Mouse (Mus musculus): ENCODE results near the gene Sox11. TPM values are rescaled to one million over a fixed set of nuclear protein-coding genes. Genes with fewer than 3 reads are reported as not detected.

Gene Sox11
- total RNA-seq, 1 experiment from 2014 or later: 0.30 TPM

- DNase-seq: no peak
These were observed 6.0 kb downstream of the Sox11 start for GRCm38 (mm10) chr12:27336336-27336735.

DNA sequence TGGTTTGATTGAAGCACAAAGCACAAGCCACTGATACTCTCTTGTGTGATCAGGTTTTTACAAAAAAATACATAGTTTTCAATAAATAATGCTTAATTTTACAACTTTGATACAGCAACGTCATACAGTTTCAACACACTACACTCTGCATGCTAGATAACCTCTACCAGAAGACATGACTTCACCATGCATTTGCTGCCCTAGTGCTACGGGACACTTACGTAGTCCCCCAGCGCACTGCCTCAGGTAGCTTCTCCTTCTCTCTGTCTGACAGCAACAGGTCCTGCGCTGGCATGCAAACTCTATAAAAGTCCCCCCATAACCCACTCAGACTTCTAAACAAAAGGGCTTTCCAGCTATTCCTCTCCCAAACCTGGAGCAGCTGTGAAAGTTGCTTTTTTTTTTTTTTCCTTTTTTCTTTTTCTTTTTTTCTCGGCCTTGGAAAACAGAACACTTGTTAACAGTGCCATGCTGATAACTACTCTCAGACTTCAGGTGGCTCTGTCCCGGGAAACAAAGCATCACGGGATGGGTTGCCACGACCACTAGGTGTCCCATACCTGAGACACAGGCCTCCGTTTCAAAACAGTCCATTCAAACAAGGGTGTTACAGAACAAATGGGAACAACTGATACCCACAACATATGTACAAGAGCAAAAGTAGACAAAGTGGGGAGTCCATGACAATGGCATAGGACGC, 6.9 kb downstream of the Sox11 start:
- no peak for DNase-seq

- no peak for DNase-seq
These were observed 8.8 kb downstream of the Sox11 start for GRCm38 (mm10) chr12:27333590-27333989.

GRCm38 (mm10) chr12:27323423-27323822, 19.0 kb downstream of the Sox11 start:
- DNase-seq: no peak

GRCm38 (mm10) chr12:27320705-27321104, 21.7 kb downstream of the Sox11 start:
- no peak for DNase-seq

GRCm38 (mm10) chr12:27312985-27313384, 29.4 kb downstream of the Sox11 start:
- no peak for DNase-seq

- DNase-seq: no peak
These were observed 30.4 kb downstream of the Sox11 start for GRCm38 (mm10) chr12:27311854-27312466.

DNA sequence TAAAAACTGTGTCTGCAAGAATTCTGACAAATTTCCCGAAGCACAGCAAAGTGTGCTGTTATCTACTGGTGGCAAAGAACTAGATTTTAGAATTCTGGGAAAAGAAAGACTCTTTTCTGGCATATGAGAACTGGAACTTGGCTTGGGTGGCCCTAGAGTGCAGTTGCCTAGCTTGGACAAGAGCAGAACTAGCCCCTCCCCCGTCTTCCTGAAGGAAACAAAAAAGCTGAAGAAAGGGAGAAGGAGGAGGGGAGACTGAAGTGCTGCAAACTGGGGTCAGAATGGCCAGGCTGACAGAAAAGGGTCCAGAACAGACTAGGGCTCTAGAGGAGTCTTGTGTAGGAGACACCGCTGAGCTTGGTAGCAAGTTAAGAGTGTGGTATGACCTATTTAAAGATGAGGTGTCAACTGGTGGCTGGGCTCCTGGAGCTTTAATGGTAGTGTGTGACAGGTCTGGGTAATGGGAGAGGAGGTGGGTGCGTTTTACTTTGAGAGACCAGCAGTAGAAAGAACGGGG, 31.0 kb downstream of the Sox11 start:
- DNase-seq: no peak

- DNase-seq: no peak
These were observed 31.7 kb downstream of the Sox11 start for GRCm38 (mm10) chr12:27310703-27311102.

DNA sequence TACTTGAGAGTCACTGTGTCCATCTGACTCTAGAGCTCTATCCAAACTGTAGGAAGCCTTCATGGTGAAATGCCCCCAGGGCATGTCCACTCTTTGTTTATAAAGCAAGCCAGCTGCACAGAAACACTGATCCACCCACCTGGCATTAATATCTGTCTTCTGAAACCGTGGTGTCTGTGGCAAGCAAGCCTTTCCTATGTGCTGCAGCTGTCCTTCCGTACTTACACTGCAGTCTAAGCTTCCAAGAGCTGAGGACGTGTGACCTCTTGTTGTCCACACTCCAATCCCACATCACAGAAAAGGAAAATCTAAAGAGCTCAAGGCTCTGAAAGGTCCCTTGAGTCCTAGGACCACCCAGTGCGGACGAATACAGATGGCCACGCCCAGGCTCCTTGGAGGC, 32.4 kb downstream of the Sox11 start:
- DNase-seq: no peak

DNA sequence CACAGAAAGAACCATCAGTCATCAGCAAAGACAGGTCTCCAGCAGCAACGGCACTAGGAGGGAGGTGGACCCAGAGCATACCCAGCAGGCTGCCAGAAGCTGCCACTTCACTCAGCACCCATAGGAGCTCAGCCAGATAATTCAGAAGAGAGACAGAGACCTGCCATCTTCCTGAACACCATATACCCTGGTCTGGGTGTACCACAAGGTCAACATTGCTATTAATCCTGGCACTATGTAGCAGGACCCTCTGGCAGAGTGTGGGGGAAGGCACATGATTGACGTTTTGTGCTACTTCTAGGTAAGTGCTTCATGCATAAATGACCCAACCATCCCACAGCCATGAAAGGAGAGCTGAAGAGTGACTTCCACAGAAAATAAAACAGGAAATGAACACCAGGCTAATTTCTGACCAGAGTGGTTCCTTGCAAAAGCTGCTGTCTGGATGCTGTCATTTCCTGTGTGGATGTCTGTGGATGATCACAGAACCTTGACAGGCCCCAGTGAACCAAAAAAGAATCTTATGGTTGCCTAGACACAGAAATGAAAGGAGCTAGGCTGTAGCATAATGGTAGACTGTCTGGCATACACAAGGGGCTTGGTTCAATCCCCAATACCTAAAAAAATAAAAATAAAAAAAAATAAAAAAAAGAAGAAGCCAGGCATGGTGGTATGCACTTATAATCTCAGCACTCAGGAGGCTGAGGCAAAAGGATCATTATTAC, 37.5 kb downstream of the Sox11 start:
- DNase-seq: no peak

GRCm38 (mm10) chr12:27303190-27303589, 39.2 kb downstream of the Sox11 start:
- no peak for DNase-seq

GRCm38 (mm10) chr12:27298721-27299120, 43.7 kb downstream of the Sox11 start:
- DNase-seq: no peak

GRCm38 (mm10) chr12:27294191-27294590, 48.2 kb downstream of the Sox11 start:
- no peak for DNase-seq

DNA sequence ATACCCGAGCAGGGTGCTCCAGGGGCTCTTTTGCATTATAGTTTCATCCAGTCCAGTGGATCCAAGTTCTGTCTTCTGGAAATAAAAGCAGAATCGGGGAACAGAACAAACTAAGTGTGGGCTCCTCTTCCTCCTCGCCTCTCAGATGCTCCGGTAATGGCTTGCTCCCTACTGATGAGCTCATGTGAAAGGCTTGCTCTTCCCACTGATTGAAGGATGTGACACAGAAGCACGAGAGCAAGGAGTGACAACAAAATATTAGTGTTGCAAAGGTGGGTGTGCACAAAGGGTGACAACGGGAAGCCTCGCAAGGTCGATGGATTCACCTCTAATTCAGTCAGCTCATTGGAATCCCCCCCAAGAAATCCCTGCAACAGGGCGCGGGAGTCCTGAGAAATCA, 48.6 kb downstream of the Sox11 start:
- no peak for DNase-seq

- no peak for DNase-seq
These were observed 49.2 kb downstream of the Sox11 start for GRCm38 (mm10) chr12:27293208-27293607.
